Mouse (Mus musculus) layer of hippocampus, adult 9-10 months (tissue): Measurements from ENCODE around the gene Zfp36.

Source experiments
- DNase-seq: peaks from one replicate; pipeline ENCODE4 v3.0.0; 2022; ENCODE audit warnings: low spot score

Gene Zfp36

DNA sequence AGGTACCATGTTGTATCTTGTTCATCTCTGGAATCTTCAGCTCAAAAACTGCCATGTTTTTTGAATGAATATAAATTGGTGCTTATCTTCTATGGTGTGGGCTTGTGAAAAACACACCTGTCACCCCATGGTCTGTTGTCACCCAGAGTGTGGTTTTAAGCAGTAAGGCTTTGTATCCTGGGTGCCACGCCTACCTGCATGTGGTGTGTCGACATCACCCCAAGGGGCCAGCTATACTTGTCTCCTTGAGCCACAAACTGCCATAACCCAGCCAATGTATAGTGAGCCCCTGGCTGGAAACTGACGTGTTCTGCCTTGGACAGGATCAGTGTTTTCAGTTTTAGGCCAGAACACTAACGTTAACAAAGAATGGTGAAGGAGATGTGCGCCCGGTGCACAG lies 4.1 kb upstream of the Zfp36 start:
- DNase-seq = no peak

DNA sequence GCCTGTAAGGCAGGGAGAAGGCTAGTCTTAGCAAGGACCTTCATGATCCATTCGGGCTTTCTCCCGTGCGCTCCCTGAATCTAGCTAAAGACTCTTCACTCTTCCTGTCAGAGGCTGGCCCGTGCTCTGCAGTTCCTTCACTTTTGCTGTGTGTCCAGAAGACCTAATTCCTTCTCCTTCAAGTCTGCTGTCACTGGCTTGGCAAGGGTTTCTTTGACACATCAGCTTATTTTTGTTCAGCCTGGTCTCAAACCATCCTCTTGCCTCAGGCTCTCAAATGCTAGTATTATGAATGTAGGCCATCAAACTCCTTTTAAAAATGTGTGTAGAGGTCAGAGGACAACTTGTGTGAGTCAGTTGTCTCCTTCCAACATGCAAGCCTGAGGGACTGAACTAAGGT lies 3.6 kb upstream of the Zfp36 start:
- no peak for DNase-seq

DNA sequence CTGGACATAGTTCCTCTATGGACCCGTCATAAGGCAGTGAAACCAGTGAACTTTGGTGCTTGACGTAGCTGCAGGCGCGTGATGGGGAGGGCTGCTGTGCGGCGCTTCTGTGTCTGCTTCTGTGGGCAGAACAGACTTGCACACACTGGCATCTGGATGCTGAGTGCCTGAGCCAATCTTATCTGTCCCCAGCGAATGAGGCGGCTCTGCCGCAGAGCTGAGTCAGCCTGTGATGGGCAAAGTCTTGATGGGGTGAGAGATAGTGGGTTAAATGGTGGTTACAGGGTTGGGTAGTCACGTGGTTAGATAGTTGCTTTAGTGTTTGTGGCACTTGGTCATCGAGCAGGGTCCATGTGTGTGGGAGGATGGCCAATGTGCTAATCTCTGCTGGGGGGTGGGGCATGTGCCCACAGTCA lies 2.9 kb upstream of the Zfp36 start:
- no peak for DNase-seq

DNA sequence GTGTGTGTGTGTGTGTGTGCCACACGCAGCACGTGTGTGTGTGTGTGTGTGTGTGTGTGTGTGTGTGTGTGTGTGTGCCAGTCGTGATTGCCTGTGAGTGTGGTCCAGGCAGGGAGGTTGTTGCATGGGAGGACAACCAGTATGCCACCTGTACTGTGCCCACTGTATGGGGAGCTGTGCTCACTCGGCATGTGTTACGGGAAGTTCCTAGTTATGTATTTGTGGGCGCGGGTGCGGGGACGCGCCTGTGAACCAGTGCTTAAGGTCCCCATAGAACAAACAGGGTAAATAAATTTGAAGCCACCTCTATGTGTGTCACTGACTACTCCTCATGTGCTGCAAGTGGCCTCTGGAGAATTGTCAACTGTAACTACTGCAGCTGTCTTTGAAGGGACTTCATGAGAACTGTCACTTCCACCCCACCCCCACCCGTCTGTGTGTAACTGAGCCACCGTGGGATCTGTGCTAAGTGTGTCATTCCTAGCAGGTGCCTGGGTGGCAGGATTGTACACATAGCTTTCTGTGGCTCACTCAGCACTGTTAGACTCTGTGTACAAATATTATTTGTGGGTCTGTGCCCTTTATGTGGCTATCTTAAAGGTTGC lies 2.4 kb upstream of the Zfp36 start:
- DNase-seq = no peak

DNA sequence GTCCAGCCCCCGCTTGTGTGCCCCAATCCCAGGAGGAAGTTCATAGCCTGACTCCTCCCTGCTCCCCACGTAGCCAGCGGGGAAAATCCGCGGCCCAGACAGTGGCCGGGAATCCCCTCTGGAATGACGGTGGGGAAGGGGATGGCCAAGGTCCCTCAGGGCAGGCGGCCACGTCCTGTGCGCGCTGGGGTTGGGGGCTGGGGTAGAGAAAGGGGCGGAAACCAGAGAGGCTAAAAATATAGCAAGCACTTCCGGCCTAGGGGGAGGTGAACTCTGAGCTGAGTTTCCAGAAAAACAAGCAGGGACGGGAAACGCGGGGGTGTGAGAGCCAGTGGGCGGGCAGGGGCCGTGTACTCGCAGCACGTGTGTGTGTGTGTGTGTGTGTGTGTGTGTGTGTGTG lies 1.9 kb upstream of the Zfp36 start:
- DNase-seq = no peak

DNA sequence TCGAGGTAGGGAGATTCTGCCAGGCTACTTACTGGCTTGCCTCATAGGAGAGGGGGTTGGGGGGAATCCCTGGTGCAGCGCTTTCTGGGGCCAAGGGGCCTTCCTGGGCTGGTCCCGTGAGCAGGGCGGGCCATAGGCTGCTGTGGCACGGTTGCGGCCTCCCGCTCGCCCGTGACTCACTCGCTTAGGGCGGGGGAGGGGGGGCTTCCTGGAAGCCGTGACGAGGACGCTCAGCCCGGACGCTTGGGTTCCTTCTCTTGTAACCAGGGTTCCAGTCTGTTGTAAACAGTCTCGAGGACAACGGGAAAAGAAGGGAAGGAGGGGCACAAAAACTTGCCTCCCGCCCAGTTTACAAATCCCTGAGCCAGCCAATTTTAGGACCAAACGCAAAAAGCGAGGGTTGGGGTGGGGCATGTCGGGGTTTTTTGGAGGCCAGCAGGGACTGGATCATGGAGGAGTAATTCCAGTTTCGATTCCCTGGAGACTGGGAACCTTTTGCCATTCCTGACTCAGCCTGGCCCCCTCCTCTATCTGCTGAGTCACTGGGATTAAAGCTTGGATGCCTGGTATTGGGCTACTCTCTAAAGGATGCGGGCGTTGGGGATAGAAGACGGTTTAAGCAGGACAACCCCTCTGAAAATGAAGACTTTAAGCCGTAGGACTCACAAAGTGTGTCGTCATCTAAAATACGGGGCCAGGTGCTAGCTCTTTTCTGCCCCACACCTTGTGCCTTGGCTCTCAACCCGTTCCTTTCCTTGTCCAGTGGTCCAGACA lies 1.2 kb upstream of the Zfp36 start:
- DNase-seq = no peak

DNA sequence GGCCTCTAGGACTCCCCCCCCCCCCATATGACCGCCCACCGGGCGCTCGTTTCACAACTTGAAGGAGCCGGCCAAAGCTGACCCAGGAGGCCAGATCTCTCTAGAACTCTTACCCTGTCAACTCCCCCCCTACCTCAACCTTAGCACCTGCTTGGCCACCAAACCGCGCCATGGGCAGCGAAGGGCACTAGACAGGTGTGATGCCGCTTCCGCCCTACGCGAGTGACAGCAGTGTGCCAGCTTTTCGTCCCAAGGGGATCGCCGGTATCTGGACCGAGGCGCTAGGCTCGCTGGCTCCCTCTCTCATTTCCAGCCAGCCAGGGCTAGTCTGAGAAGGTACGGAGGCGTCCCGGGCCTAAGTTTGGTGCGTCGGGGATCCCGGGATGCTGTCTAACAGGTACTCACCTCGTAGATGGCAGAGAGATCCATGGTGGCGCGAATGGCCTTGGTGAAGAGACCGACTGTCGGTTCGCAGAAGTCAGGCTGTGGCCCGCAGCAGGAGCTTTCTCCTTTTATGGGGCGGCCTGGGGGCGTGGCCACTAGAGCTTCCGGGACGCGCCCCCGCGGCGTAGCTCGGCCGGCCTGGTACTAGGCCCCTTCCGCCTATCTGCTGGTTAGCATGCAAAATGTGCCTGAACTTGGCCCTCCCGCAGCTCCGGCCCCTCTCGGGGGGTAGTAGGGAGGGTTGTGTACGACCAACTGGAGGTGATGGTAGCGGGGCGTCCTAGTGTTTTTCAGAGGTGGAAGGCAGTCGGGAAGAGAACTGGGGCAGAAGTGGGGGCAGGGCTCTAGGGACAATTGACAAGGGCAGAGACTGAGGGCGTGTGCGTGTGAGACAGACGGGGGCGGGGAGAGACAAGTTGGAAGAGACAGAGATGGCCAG lies 1.0 kb downstream of the Zfp36 start:
- DNase-seq = no peak

DNA sequence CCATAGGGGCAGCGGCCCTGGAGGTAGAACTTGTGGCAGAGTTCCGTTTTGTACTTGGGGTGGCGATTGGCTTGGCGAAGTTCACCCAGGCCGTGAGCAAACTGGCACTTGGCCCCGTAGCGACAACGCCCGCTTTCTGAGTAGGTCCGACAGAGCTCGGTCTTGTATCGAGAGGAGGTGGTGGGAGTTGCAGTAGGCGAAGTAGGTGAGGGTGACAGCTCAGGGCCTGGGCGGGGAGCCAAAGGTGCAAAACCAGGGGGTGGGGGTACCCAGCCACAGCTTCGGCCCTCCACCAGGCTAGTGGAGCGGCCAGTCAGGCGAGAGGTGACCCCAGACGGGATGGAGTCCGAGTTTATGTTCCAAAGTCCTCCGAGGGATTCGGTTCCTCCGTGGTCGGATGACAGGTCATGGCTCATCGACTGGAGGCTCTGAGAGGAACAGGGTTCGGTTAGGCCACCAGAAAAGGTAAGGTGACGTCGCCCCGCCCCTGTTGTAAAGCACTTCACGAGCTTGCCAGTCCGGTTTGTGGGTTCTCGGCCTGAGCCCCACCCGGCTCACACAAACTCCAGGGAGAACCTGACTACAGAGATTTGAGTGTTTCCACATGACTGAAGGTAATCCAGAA lies 1.9 kb downstream of the Zfp36 start:
- DNase-seq = no peak

DNA sequence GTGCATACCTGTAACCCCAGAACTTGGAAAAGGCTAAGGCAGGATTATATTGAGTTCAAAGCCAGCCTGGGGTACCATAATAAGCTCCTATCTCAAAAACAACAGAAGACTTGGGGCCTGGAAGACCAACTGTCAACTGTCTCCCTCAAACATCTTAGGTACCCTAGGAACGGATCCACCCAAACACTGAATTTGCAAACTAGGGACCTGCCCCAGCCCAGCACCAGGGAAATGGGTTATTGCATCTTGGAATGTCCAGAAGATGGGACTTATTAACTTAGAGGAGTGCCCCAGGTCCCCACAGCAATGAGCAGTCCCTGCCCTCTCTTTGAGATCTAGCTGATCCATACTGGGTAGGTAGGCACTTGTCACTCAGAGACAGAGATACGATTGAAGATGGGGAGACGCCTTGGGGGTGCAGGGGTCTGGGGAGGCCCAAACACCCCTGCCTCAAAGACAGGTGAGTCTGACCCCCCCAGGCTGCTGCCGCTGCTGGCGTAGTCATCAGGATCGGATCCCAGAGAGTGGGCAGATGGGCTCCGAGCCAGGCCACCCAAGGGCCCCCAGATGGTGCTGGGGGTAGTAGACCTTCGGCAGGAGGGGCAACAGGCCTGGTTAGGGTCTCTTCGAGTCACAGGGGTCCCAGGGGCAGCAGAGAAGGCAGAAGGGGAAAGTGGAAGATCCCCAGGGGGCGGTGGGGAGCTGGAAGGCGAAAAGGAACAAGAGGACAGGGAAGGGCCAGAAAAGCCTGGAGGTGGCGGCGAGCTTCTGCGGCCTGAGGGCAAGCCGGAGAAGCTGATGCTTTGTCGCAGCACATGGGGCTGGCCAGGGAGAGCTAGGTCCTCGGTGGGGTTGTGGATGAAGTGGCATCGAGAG lies 2.6 kb downstream of the Zfp36 start:
- DNase-seq = no peak

DNA sequence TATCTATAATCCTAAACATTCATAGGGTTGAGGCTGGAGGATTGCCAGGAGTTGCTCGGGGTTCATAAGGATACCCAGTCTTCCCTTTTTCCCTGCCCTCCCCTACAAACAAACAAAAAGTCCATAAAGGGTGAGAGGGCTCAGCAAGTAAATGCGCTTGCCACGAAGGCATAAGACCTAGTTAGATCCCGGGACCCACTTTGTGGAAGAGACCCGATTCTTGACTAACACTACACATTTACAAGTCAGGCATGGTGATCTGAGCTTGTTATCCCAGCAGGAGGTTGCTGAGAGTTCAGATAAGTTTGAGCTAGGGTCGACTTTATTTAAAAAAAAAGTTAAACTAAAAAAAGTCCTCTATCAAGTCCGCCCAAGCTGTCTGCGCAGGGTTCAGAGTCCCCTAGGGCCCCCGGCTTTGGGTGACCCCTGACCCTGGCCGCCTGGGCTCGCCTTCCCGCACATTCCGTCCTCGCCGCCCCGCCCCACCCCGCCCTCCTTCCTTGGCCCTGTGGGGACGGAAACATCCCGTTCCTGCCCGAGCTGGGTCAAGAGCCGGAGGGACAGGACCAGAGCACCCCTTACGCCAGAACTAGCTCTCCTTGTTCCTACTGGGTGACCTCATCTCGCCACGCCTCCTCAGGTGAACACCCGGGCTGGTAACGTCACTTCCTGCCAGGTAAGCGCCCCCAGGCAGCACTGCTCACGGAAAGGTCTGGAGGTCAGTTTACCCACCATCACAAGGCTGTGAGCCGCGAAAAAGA lies 3.9 kb downstream of the Zfp36 start:
- no peak for DNase-seq

DNA sequence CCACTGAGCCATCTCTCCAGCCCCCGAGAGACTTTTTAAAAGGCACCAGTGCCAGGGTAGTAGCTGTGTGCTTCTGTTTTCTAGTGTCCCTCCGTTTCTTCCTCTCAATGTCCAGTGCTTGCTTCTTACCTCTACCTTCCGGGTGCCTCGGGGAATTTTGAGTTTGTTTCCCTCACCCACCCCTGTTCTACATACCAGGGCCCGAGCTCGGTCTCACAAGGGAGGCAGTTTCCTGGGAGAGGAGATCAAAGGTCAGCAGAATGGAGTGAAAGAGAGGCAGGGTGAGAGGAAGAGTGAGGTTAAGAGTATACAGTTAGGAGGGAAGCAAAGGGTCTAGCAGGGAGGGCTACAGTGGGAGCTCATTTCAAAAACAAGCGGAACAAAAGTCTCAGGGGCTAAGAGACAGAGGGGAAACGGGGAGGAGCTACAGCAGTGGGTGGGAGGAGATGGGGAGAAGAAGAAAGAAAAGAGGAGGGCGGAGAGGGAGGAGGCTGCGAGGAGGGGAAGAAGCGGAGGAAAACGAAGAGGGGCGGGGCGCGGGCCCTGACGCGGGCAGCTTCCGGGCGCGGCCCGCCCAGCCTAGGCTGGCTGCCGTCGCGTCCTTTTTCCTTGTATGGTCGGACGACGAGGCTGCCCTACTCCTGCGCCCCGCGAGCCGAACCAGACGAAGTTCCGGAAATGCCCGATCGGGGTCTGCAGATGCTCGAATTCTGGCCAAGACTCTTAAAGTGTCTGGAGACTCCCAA lies 4.7 kb downstream of the Zfp36 start:
- no peak for DNase-seq

DNA sequence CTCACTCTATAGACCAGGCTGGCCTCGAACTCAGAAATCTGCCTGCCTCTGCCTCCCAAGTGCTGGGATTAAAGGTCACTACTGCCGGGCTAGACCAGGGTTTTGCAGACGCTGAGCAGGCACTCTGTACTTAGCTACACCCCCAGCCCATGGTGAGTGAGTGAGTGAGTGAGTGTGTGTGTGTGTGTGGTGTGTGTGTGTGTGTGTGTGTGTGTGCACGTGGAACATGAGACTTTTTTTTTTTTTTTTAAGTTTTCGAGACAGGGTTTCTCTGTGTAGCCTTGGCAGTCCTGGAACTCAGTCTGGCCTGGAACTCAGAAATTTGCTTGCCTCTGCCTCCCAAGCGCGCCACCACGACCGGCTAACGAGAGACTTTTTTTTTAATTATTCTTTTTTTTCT lies 5.4 kb downstream of the Zfp36 start:
- DNase-seq = no peak

DNA sequence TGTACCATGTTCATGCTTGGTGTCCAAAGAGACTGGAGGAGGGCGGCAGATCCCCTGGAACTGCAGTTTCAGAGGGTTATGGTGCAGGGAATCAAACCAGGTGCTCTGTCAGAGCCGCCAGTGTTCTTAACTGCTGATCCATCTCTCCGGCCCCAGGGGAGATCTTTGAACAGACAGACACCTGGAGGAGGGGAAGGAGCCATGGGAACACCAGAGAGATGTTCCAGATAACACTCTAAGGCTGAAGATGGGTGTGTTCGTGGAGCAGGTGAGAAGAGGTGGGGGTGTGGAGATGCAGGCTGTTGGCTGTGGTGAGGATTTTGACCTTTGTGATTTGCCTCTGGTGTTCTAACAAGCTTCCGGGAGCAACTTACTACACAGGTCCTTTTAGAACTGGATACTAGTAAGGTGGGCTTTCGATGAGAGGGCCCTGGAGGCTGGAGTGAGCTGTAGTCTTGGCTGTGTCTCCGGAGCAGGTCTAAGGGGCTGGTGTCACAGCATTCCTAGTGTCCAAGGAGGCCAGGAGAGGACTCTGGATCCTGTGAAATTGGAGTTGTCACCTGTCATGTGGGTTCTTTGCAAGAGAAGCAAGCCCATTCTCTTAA lies 6.1 kb downstream of the Zfp36 start:
- DNase-seq = no peak

DNA sequence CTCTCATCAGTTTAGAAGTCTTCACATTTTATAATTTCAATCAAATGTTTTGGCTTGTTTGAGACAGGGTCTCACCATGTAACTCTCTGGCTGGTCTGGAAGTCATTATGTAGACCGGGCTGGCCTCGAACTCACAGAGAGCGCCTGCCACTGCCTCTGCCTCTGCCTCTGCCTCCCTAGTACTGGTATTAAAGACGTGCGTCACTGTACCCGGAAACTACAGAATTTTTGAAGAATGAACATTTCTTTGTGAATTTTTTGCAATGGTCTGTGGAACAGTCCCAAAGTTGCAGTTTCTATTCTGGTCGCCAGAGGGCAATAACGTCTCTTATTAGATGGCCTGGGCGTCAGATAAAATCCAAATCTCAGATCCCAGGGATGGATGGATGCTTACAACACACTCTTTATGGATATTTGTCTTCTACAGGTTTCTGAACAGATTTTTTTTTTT lies 6.9 kb downstream of the Zfp36 start:
- DNase-seq = peak; percentile 81

DNA sequence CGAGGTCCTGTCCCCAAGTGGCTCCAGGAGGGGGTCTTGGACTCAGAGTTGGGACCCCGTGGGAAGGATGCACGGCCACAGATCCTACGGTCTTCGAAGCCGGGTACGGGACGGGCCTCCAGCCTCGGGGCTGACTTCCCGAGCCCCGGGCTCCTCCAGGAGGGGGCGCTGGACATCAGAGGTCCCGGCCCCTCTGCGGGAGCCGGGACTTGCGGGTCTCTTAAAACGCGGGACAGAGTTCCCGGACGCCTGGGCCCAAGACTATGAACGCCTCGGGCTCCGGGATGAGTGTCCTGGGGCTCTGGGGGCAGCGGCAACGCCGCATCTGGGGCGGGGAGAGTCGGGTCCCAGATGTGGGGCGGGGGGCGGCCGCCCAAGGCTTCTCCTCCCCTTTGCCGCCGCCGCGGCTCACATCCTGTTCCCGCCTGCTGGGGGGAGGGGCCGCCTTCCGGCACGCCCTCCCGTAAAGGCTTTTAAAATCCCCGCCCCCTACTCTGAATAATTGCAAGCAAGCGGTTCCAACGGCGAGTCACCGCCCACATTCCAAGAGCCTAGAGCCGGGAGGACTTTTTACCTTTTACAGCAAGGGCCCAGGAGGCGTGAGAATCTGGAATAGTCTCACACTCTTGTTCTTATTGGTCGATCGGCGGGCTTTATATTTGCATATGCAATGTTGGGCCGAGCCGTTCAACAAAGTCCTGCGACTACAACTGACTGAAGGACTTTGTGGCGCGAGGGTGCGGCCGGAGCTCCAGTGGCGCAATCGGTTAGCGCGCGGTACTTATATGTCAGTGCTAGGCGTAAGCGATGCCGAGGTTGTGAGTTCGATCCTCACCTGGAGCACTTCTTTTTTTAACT lies 7.6 kb downstream of the Zfp36 start, which contains the start of gene Plekhg2:
Plekhg2 (minus strand) TSS at position 349 of the 858 bp plus-strand sequence.
- DNase-seq = peak; percentile 96

DNA sequence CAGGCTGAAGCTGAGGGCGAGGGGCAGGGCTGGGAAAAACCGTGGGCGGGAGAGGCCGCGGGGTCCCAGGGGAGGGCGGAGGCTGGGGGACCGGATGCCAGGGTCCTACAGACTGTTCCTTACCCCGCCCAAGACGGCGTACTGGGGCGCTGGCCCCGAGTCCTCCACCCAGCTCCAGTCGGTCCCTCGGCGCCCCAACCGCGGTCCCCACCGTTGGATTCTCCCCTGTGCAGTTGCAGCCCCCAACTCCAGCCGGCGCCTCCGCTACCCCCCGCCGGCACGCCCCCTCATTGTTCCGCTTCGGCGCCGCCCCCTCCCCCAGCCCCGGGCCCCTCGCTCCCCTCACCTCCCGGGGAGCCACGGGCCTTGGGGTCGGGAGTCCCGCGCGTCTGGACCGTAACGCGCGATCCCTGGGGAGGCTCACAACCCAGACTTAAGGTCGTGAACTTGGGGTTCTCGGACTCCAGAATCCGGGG lies 8.5 kb downstream of the Zfp36 start:
- DNase-seq = no peak

DNA sequence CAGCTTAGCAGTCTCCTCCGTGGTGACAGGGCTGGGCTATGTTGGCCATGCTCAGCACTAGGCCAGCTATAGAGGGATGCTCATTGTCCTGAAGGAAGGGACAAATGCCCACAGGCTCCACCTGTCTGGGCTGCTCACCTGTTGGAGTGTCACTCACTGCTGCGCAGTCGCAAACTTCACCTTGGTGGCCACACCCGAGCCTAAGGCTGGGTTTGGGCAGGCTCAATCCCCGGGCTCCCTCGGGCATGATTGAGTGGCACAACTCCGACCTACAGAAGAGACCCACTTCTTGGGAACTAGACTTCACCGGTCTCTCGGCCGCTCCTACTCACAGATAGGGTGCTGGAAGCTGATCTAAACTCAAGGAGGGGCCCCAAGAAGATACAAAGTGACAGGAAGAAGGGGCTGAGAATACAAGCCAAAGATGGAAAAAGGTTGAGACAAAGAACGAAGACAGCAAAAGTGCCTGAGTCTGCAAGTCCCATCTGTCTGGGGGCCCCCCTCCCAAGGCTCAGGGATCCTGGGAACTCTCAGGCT lies 9.0 kb downstream of the Zfp36 start:
- DNase-seq = no peak

DNA sequence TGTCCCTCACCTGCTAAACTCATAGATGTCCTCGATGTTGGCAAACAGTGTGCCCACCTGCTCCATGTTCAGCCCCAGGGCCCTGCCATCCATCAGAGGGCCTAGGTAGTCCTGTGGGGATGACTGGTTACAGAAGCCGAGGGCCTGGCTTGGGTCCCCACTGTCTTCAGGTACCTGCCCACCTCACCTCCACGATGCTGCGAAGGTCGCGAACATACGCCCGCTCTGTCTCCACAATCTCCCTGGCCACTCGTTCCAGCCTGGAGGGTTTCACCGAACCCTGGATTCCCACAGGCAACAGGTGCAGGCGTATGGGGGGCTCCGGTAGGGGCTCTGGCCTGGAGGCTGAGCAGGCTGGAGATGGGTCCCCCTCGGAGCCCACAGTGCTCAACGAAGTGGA lies 10.0 kb downstream of the Zfp36 start:
- DNase-seq = no peak
